ENCODE assay signal across 10 mouse cellular contexts in genomic region chr2:101733564-101733963, GRCm38 (mm10). TPM values are rescaled to one million over a fixed set of nuclear protein-coding genes. Genes with fewer than 3 reads are reported as not detected.
DNase-seq lines count a peak whose midpoint lies in the region; ATAC-seq and TF ChIP-seq lines count a peak whose summit lies in the region.
"Had no signal": no experiment of that assay in that cellular context is flagged by ENCODE, and none has a peak within 500 bp of the region (broad histone marks: within the 10 kb centered on the region; RNA-seq: fewer than 3 reads in every experiment).

No protein-coding gene starts in this region.

- no peak overlapping the region for H3K4me3 ChIP-seq in layer of hippocampus, adult 2 months

- no peak for ATAC-seq in megakaryocyte-erythroid progenitor cell, adult 5-6 weeks (replicated peaks; ENCODE audit: low FRiP score, low TSS enrichment, poor library complexity, severe bottlenecking)
- ATAC-seq: forebrain, embryonic 14.5 days had no signal

- intact Hi-C loops in heart, postnatal 25 days (cut with DNase I), result no loop called here

- peak; percentile 26 to 29 for DNase-seq in layer of hippocampus, adult 2 months (ENCODE audit: low spot score in 2 of 2)
- DNase-seq in layer of hippocampus, adult 9-11 months, result no peak
- peak; percentile 61 for DNase-seq in brain, adult 2 months (ENCODE audit: low read depth, low spot score)
- DNase-seq in heart, postnatal 25 days (ENCODE audit: low spot score), result peak; percentile 23
- peak; percentile 81 for DNase-seq in lung, postnatal 36 days
- no peak for DNase-seq in cerebellum, adult 18-20 months
- DNase-seq: adrenal gland, postnatal 25 days; thymus, adult 2 months had no signal

- peak overlapping the region; percentile 25; the same call in 1 of the 2 replicates for H3K27ac ChIP-seq in layer of hippocampus, adult 2 months

- TF ChIP-seq CTCF in layer of hippocampus, adult 2 months (conservative IDR thresholded peaks at IDR 0.05), result no peak

RNA-seq across cellular contexts. Expression of gene Traf6, which starts 55.3 kb away (rescaled TPM):
- total RNA-seq in layer of hippocampus, adult 2 months (2021), result 10 to 100 TPM; 14.1 to 16.8 TPM
- 1 to 10 TPM; 8.9 to 9.3 TPM for total RNA-seq in heart, postnatal 25 days (2021)
- 18.3 and 26.1 TPM in 2 replicates for total RNA-seq in megakaryocyte-erythroid progenitor cell, adult 5-6 weeks (2014; fragmentation: Nextera tagmentation)
- 13.9 and 15.3 TPM in 2 replicates for total RNA-seq in megakaryocyte-erythroid progenitor cell, adult 5-6 weeks (2017)

Comparison
In these comparisons a context has a peak if more than half of its experiments do, and no peak if none do; other contexts are left out.
1. DNase-seq: peak in layer of hippocampus, adult 2 months (2 of 2), brain, adult 2 months (single experiment), heart, postnatal 25 days (single experiment) and lung, postnatal 36 days (single experiment); none in layer of hippocampus, adult 9-11 months (single experiment) and cerebellum, adult 18-20 months (0 of 2).